Mouse (Mus musculus) Patski (cell line): ENCODE results near the gene Camta1. TPM values are rescaled to one million over a fixed set of nuclear protein-coding genes. Genes with fewer than 3 reads are reported as not detected.

Source experiments
- ATAC-seq: fragments of 100-300 bp; one replicate; pipeline ENCODE4 v1.8.0; 2021
- CTCF ChIA-PET: fragments of 350-600 bp; sonication (Branson Sonifier 250); formaldehyde crosslinking; loops from one replicate; lab custom pipeline; 2022; ENCODE audit warnings: inconsistent platforms; lab: Charles Lee
- POLR2A ChIA-PET: fragments of 350-600 bp; sonication (Branson Sonifier 250); formaldehyde crosslinking; loops from one replicate; lab custom pipeline; 2022; ENCODE audit warnings: antibody characterized with exemption, inconsistent platforms; lab: Charles Lee
- DNase-seq: peaks from one replicate; pipeline ENCODE4 v3.0.0-alpha.2; 2011; ENCODE audit warnings: low read depth, low spot score
- H3K27me3 ChIP-seq: fragments of 371-371 bp; one replicate; pipeline ENCODE4 v1.5.1; 2021
- CTCF ChIP-seq: fragments of 100-300 bp; IDR thresholded peaks from one replicate; pipeline ENCODE4 v1.5.1; 2021
- in situ Hi-C: fragments of 300-500 bp; cut with MboI; formaldehyde crosslinking; loops from 3 replicates; pipeline ENCODE4 v1.11.1; 2018; ENCODE audit warnings: low pct_unique_long_range_greater_than_20kb, mixed read lengths
- polyA plus RNA-seq: library from polyadenylated mRNA; unstranded; gene quantifications from one replicate; pipeline ENCODE4 v1.2.3, GENCODE M21; 2021

The Camta1 gene
- polyA plus RNA-seq, 1 experiment from 2014 or later, result 28.0 TPM

DNA sequence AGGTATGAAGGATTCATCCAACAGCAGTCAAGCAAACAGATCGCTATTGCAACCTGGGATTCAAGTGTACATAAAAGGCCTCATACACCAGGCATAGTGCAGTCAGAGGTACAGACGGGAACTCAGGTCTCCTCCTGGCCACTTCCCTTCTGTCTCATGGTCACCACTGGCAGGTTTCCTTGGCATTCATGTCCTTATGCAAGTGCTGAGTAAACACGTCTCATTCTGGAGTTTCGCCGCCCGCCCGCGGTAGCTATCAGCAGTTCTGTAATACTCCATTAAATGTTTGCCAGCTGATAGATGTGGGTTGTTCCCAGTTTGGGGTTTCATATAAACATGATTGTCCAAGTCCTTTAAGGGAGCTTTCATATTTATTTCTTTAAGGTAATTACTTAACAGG, 94.3 kb downstream of the Camta1 start:
- in situ Hi-C loops, result no loop called here
- no peak for ATAC-seq
- ChIA-PET POLR2A (no interaction called here), CTCF (no interaction called here)
- no peak for TF ChIP-seq CTCF
- no peak for DNase-seq
- H3K27me3 ChIP-seq, result no peaks in the 10 kb centered on the region

- in situ Hi-C loops, result no loop called here
- CTCF ChIA-PET, result interaction anchor here (1.6 kb wide), 1 partner anchor 10 kb away, joined by 4 read pairs; no protein-coding TSS in a partner anchor
These were observed 96.3 kb downstream of the Camta1 start for GRCm38 (mm10) chr4:151765376-151765775.

DNA sequence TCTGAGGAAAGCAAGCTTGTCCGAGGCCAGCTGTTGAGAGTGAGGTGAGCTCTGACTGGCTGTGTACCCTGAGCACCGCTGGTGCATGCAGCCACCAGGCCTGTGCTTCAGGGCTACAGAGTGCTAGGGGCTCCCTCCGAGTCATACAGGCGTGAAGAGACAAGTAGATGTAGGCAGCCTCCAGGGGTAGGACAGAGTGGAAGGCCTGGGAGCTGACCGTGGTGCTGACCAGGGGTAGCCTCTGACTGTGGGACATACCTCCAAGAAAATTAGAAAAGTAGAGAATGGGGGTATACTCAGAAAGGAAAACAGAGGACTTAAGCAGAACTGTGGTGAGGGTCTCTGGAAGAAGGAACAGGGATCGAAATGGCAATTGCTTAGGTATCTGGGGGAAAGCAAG, 97.7 kb downstream of the Camta1 start:
- POLR2A ChIA-PET, result no interaction called here
- CTCF ChIA-PET, result no interaction called here
- TF ChIP-seq CTCF, result no peak
- ATAC-seq (no peak), DNase-seq (no peak)
- no peaks in the 10 kb centered on the region for H3K27me3 ChIP-seq
- in situ Hi-C loops, result no loop called here

More at GRCm38 (mm10) chr4:151765376-151765775, 96.3 kb downstream of the Camta1 start:
- no peaks in the 10 kb centered on the region for H3K27me3 ChIP-seq
- POLR2A ChIA-PET, result no interaction called here
- DNase-seq (no peak), ATAC-seq (no peak)
- TF ChIP-seq CTCF, result no peak

GRCm38 (mm10) chr4:151759095-151759494, 102.6 kb downstream of the Camta1 start:
- CTCF ChIA-PET, result no interaction called here
- no peak for DNase-seq
- TF ChIP-seq CTCF, result no peak
- no peak for ATAC-seq
- POLR2A ChIA-PET, result no interaction called here
- no peaks in the 10 kb centered on the region for H3K27me3 ChIP-seq
- in situ Hi-C loops, result no loop called here

- H3K27me3 ChIP-seq, result no peaks in the 10 kb centered on the region
- no peak for DNase-seq
- ChIA-PET CTCF (no interaction called here), POLR2A (no interaction called here)
- in situ Hi-C loops, result no loop called here
- no peak for ATAC-seq
- no peak for TF ChIP-seq CTCF
These were observed 103.3 kb downstream of the Camta1 start for GRCm38 (mm10) chr4:151758337-151758736.

DNA sequence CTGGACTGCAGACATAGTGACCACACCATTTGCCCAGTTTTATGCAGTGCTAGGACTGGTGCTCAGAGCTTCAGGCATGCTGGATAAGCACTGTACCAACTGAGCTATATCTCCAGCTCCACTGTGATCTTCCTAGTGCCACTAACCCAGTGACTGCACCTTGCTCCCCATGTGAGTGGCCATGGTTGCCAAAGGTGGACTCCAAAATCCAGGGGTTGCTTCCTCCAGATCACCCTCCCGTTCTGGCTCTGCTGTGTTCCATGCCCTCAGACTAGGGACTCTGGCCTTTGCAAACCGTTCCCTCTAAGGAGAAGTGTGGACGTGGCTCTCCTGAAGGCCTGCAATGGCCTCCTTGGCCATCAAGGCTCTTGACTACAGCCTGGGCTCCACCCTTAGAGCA, 104.4 kb downstream of the Camta1 start:
- in situ Hi-C loops, result no loop called here
- no peak for DNase-seq
- no peak for ATAC-seq
- POLR2A ChIA-PET, result interaction anchor here (0.5 kb wide), 1 partner anchor 166 kb away, joined by 3 read pairs; no protein-coding TSS in a partner anchor
- TF ChIP-seq CTCF, result no peak
- CTCF ChIA-PET, result no interaction called here
- no peaks in the 10 kb centered on the region for H3K27me3 ChIP-seq

DNA sequence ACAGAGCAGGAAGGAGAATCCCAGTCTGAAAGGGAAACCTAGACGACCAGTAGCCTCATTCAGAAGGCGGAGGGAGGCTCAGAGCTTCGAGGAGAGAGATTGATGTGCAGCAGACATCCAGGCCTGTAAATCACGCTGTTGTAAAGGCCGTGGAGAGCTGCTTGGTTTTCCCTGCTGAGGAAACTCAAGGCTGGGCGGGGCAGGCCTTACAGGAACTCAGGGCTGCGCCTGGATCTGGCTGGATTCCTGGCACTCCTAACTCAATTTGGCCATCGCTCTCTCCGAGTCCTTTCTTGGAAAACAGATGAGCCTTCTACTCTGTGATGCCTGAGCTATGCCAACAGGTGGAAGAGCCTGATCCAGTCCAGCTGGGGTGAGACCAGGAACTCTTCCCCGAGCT, 105.3 kb downstream of the Camta1 start:
- TF ChIP-seq CTCF, result no peak
- in situ Hi-C loops, result no loop called here
- CTCF ChIA-PET, result no interaction called here
- H3K27me3 ChIP-seq, result no peaks in the 10 kb centered on the region
- ATAC-seq, result no peak
- POLR2A ChIA-PET, result no interaction called here
- DNase-seq, result no peak

GRCm38 (mm10) chr4:151753231-151753630, 108.4 kb downstream of the Camta1 start:
- no peaks in the 10 kb centered on the region for H3K27me3 ChIP-seq
- CTCF ChIA-PET, result no interaction called here
- no peak for ATAC-seq
- in situ Hi-C loops, result no loop called here
- POLR2A ChIA-PET, result no interaction called here
- no peak for DNase-seq
- TF ChIP-seq CTCF, result no peak

DNA sequence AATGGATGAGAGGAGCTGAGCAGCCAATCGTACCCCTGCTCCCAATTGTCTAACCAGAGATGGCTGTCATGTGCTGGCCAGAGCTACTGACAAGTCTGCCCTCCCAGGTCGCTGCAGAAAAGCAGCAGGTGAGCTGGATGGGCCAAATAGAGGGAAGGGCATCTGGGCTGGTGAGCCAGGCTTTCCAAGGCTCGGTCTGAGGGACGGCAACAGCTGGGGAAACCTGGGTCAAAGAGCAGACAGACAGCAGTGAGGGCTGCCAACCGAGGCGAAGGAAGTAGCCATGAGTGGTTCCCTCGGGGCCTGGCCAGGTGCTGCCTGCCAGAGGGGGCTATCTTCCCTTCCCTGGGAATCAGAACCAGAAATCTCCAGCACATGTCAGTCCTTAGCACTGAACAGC, 109.1 kb downstream of the Camta1 start:
- no peak for DNase-seq
- in situ Hi-C loops, result no loop called here
- H3K27me3 ChIP-seq, result no peaks in the 10 kb centered on the region
- ATAC-seq, result no peak
- no peak for TF ChIP-seq CTCF
- ChIA-PET CTCF (no interaction called here), POLR2A (no interaction called here)

DNA sequence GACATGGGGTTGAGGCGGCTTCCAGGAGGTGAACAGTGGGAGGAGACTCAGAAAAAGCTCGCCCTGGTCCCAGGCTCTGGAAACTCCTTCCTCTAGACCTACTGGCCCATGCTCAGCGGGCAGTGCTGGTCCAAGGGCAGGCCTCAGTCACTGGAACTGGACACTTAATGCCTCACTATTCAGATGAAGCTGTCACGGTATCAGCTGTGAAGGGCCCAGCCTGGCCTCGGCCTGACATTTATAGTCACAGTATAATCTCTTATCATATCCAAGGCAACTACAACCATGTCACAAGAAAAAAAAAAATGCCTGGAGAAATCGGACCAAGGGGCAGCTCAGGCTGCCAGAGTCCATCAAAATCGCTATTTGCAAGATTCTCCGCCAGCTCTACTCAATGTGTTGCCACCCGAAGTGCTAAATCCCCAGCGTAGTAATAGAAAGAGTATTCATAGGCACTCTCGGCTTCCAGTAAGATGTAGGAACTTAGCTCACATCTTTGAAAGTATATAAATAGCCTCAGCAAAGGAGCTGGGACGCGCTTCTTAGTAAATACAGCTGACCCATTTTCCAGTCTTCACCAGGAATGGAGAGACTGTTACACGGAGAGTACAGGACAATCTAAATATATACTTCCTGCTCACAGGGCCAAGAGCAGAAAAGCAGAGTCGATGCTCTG, 110.3 kb downstream of the Camta1 start:
- no peak for TF ChIP-seq CTCF
- no peak for ATAC-seq
- ChIA-PET CTCF (no interaction called here), POLR2A (no interaction called here)
- H3K27me3 ChIP-seq, result no peaks in the 10 kb centered on the region
- no peak for DNase-seq
- in situ Hi-C loops, result no loop called here

- ATAC-seq (no peak), DNase-seq (no peak)
- POLR2A ChIA-PET, result no interaction called here
- CTCF ChIA-PET, result no interaction called here
- in situ Hi-C loops, result no loop called here
- no peak for TF ChIP-seq CTCF
- H3K27me3 ChIP-seq, result no peaks in the 10 kb centered on the region
These were observed 114.0 kb downstream of the Camta1 start for GRCm38 (mm10) chr4:151747723-151748122.
